Mouse (Mus musculus) midbrain, embryonic 13.5 days (tissue): ENCODE measurements around the gene Tfec. TPM values are rescaled to one million over a fixed set of nuclear protein-coding genes. Genes with fewer than 3 reads are reported as not detected.

Experiments
- ATAC-seq: fragments of 200-750 bp; cut with Nextera tagmentation; 2 replicates; pipeline ENCODE4 v1.8.0; 2017; ENCODE audit warnings: mild to moderate bottlenecking, moderate TSS enrichment, moderate library complexity
- H3K27ac ChIP-seq: fragments of 300-500 bp; sonication (generic); 2 replicates; pipeline ENCODE4 v1.5.1; 2015; ENCODE audit warnings: inconsistent platforms, mild to moderate bottlenecking, moderate library complexity
- H3K27me3 ChIP-seq: fragments of 300-500 bp; sonication (generic); 2 replicates; pipeline ENCODE4 v1.6.1; 2015; ENCODE audit warnings: mild to moderate bottlenecking, inconsistent platforms
- H3K36me3 ChIP-seq: fragments of 300-500 bp; sonication (generic); 2 replicates; pipeline ENCODE4 v1.6.1; 2015; ENCODE audit warnings: mild to moderate bottlenecking, inconsistent platforms
- H3K4me1 ChIP-seq: fragments of 300-500 bp; sonication (generic); replicated peaks from 2 replicates; pipeline ENCODE4 v1.6.1; 2015; ENCODE audit warnings: inconsistent platforms
- H3K4me2 ChIP-seq: fragments of 300-500 bp; sonication (generic); replicated peaks from 2 replicates; pipeline ENCODE4 v1.6.1; 2015; ENCODE audit warnings: moderate library complexity, mild to moderate bottlenecking, inconsistent platforms
- H3K4me3 ChIP-seq: fragments of 300-500 bp; sonication (generic); replicated peaks from 2 replicates; pipeline ENCODE4 v1.5.1; 2015; ENCODE audit warnings: mild to moderate bottlenecking, inconsistent platforms
- H3K9ac ChIP-seq: fragments of 300-500 bp; sonication (generic); replicated peaks from 2 replicates; pipeline ENCODE4 v1.6.1; 2015; ENCODE audit warnings: mild to moderate bottlenecking, inconsistent platforms
- H3K9me3 ChIP-seq: fragments of 300-500 bp; sonication (generic); 2 replicates; pipeline ENCODE4 v1.6.1; 2016; ENCODE audit warnings: mild to moderate bottlenecking, inconsistent platforms
- WGBS: fragments of 180-500 bp; shearing (Covaris S2); methylation state at CpG from one replicate; pipeline ENCODE4 v1.1.7; 2015; 5-methylcytosine and 5-hydroxymethylcytosine counted together
- polyA plus RNA-seq: library from polyadenylated mRNA; unstranded; fragments of >200 nt; fragmentation: Nextera tagmentation; extraction: Ambion mirVana; gene quantifications from 2 replicates; pipeline ENCODE4 v1.2.1, GENCODE M21; 2015

Tfec gene
- 0.15 and 0.62 TPM in 2 replicates for polyA plus RNA-seq

DNA sequence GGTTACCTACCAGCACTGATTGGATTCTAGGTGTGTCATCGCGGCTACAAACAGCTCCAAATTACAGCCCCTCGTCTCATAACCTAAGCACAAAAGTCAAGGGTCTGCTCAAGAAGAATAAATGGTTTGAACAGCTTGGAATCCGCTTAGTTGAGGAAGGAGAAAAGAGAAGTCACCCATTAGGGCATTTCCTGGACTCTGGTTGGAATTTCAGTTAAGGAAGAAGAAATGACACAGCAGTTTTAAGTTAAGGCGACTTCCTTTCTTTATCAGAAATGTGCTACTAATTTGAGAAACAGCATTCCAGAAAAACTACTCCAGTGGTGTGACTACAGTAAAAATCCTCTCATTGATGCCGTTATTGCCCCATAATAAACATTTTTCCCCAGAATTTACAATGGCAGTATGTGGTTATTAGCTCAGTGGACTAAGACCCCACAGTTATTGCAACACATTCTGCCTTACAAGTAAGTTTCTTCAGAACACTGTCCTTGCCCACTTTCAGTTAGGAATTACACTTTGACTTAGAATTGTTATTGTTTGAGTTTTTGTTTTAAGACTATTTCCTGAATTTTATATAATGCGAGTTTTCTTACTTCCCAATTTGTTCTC, at the start of gene Tfec:
Gene Tfec, minus strand, starts transcription at position 191 of the 612 bp plus-strand sequence.
- Histone ChIP-seq H3K9ac (no peak within 1 kb of the TSS), H3K27ac (no peak within 1 kb of the TSS), H3K4me1 (no peaks in the 10 kb centered on the region), H3K4me2 (no peak within 1 kb of the TSS), H3K9me3 (no peaks in the 10 kb centered on the region), H3K36me3 (no peaks in the 10 kb centered on the region), H3K27me3 (no peaks in the 10 kb centered on the region), H3K4me3 (no peak within 1 kb of the TSS)
- no peak for ATAC-seq
- WGBS: 87% methylated on average over 7 of the region's 7 CpGs

DNA sequence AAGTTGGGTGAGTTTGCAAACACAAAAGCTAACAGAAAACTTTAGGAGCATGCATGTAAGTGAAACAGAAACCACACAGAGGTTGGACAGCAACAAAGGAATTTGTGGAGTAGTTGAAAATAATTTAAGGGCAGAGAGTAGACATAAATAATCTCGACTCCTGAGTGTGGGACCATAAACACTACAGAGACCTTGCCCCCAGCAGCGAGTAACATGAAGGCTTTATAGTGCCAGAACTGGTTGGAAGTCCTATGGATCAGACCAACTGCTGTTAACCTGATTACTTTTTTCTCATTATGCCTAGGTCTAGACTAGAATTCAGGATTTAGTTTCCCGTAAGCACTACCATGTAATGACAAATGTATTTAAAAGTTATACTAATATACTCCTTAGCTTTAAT, 49.6 kb upstream of the Tfec start:
- no peaks in the 10 kb centered on the region for H3K36me3 ChIP-seq
- no peaks in the 10 kb centered on the region for H3K9me3 ChIP-seq
- H3K4me1 ChIP-seq: no peaks in the 10 kb centered on the region
- H3K27ac ChIP-seq: no peak overlapping the region
- no peak overlapping the region for H3K4me2 ChIP-seq
- H3K4me3 ChIP-seq: no peak overlapping the region
- H3K9ac ChIP-seq: no peak overlapping the region
- H3K27me3 ChIP-seq: no peaks in the 10 kb centered on the region
- ATAC-seq: no peak
- 75% methylated on average over 3 of the region's 3 CpGs for WGBS

DNA sequence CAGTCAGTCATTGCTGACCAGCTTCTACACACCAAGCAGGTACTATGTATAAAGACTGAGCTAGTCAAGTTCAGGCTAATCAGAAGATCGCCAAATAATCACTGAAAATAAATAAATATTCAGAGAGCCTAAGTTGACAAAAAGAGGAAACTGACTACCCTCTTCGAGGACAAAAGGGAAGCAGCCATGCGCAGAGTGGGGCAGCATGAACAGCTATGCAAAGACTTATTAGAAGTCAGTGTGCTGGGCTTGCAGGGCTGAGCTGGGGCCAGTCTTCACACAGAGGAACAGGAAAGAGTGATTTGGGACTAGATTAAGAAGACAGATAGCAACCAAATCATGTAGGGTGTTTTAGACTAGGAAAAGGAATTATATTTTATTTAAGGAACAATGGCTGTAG, 45.3 kb upstream of the Tfec start:
- no peak overlapping the region for H3K9ac ChIP-seq
- no peak overlapping the region for H3K4me2 ChIP-seq
- H3K36me3 ChIP-seq: no peaks in the 10 kb centered on the region
- 69% methylated on average over 3 of the region's 3 CpGs for WGBS
- H3K4me3 ChIP-seq: no peak overlapping the region
- ATAC-seq: no peak
- H3K27me3 ChIP-seq: no peaks in the 10 kb centered on the region
- H3K4me1 ChIP-seq: no peaks in the 10 kb centered on the region
- no peaks in the 10 kb centered on the region for H3K9me3 ChIP-seq
- H3K27ac ChIP-seq: no peak overlapping the region

DNA sequence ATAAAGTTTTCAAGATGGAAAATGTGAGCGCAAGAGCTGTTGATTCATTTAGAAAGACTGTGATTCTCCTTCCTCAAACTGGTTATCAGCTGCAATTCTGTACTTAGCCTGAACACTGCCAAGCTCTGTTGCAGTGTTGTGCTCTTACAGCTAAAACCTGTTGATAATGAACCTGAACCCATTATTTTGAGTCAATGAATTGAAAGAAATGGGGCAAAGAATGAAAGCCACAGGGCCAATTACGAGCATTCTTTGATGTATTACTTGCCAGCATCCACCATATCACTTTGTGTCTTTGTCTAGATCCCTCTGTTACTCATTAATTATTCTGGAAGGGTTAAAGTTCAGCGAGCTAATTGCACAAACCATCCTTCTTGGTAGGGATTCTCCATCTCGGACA, 44.2 kb upstream of the Tfec start:
- 59% methylated on average over 4 of the region's 4 CpGs for WGBS
- Histone ChIP-seq H3K4me2 (no peak overlapping the region), H3K27ac (no peak overlapping the region), H3K27me3 (no peaks in the 10 kb centered on the region), H3K36me3 (no peaks in the 10 kb centered on the region), H3K4me3 (no peak overlapping the region), H3K9me3 (no peaks in the 10 kb centered on the region), H3K9ac (no peak overlapping the region), H3K4me1 (no peaks in the 10 kb centered on the region)
- ATAC-seq: no peak

DNA sequence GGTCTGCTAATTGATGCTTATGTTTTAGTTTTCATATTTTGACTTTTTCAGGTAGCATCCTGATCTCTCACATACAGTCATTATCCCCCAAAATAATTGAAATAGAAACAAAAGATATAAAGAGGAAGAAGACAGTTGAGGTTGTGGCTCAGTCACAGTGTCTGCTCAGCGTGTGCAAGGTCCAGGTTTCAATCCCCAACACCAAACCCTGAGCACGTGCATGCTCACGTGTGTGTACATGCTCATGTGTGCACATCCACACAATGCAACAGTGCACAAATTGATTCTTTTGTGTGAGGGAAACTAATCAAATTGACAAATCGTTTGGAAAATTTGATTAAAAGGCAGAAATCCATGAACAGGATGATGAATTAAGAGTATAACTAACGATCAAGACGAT, 32.8 kb upstream of the Tfec start:
- no peaks in the 10 kb centered on the region for H3K4me1 ChIP-seq
- ATAC-seq: no peak
- no peaks in the 10 kb centered on the region for H3K27me3 ChIP-seq
- no peaks in the 10 kb centered on the region for H3K36me3 ChIP-seq
- no peak overlapping the region for H3K4me2 ChIP-seq
- no peaks in the 10 kb centered on the region for H3K9me3 ChIP-seq
- no peak overlapping the region for H3K4me3 ChIP-seq
- WGBS: 87% methylated on average over 6 of the region's 6 CpGs
- no peak overlapping the region for H3K9ac ChIP-seq
- H3K27ac ChIP-seq: no peak overlapping the region

DNA sequence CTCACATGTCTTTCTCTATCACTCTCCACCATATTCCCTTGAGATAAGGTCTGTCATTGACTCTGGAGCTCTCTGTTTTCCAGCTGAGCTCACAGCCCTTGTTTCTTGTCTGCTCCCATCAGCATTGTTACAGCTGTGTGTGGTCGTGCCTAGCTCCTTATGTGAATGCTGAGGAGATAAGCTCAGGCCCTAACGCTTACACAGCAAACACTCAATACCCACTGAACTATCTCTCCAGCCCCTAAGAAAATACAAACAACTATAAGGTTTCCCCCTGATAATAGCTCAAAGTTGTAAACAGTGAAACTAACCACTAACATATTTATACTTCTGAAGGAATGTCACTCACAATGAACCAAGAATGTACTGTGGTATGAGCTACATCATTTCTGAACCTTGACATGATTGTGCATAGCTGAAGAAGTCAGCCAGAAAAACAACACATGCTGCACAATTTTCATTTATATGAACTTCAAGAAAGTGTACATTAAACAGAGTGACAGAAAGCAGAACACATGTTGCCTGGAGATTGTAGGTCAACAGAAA, 21.9 kb upstream of the Tfec start:
- no peak for ATAC-seq
- Histone ChIP-seq H3K4me2 (no peak overlapping the region), H3K4me1 (no peaks in the 10 kb centered on the region), H3K9me3 (no peaks in the 10 kb centered on the region), H3K27me3 (no peaks in the 10 kb centered on the region), H3K9ac (no peak overlapping the region), H3K36me3 (no peaks in the 10 kb centered on the region), H3K4me3 (no peak overlapping the region), H3K27ac (no peak overlapping the region)
- WGBS: 49% methylated on average over 2 of the region's 2 CpGs

DNA sequence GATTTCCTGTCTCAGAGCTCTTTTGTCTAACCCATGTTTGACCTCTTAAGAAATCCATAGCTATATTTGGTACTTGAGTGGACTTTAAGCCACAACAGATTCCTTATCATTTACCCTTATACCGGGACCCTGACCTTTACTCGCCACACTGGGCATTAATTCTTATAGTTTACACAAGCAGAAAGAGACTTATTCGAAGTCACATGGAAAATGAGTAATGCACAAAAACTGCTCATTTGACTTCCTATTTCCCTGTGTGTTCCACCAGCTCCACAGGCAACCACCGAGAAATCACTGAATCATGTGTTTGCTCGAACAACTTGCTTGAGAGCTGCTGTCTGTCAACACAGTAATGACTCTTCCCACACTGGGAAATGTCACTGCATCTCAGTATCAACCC, 6.4 kb downstream of the Tfec start:
- H3K9me3 ChIP-seq: no peaks in the 10 kb centered on the region
- ATAC-seq: no peak

DNA sequence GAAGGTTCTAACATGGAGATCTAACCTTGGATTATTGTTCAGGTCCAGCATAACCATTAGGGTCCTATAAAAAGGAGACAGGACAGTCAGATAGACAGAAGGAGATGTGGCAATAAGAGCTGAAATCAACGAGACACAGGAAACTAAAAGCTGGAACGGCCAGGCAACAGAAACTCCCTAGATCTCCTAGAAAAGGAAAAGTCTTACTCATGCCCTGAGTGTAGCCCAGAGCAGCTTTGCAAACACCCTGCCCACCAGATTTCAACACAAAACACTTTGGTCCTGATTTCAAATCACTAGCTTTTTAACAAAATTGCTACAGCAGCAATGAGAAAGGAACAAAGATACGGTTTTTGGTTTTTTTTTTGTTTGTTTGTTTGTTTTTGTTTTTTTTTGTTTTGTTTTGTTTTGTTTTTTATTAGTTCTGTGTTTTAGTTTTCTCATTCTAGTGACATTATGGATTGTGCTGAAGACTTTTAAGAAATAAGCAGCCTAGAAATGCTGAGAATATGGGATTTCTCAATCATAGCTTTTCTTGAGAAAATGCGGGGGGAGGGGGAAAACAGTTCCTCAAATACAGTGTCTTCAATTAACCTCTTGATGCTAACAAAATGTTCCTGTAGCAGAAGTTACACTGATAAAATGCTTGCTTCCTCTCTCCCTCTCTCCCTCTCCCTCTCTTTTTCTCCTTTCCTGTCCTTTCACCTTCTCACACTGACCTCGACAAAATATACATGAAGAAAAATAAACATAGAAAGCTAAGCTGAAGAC, 14.5 kb downstream of the Tfec start:
- 87% methylated on average over 5 of the region's 5 CpGs for WGBS
- Histone ChIP-seq H3K27ac (no peak overlapping the region), H3K27me3 (no peaks in the 10 kb centered on the region), H3K9ac (no peak overlapping the region), H3K4me1 (no peaks in the 10 kb centered on the region), H3K4me2 (no peak overlapping the region), H3K4me3 (no peak overlapping the region), H3K36me3 (no peaks in the 10 kb centered on the region), H3K9me3 (no peaks in the 10 kb centered on the region)
- no peak for ATAC-seq

More for the DNA sequence above, 6.4 kb downstream of the Tfec start:
- no peaks in the 10 kb centered on the region for H3K36me3 ChIP-seq
- H3K27me3 ChIP-seq: no peaks in the 10 kb centered on the region
- no peak overlapping the region for H3K4me3 ChIP-seq
- H3K9ac ChIP-seq: no peak overlapping the region
- H3K4me2 ChIP-seq: no peak overlapping the region
- no peaks in the 10 kb centered on the region for H3K4me1 ChIP-seq
- 89% methylated on average over 5 of the region's 5 CpGs for WGBS
- H3K27ac ChIP-seq: no peak overlapping the region

DNA sequence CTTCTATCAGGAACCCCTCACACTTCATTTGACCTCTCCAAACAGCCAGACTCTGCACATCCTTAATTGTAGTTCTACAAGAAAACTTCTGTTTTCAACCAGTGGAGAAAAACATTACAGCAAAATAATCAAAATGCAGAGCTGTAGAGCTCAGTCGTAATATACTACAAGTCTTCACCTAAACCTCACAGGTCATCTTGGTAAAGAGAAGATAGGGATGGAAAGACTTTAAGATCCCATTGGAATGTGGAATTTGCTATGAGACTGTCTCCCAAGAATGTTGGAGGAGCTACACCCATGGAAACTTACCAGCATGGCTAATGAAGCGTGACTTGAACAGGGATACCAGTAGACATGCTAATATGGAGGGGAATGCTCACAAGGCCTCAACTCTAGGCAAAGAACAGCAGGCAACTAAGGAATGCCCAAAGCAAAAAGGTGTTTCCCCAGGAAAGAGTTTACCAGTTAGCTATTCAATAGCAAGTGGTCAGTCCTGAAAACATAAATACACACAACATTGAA, 24.2 kb downstream of the Tfec start:
- no peak overlapping the region for H3K4me3 ChIP-seq
- no peaks in the 10 kb centered on the region for H3K27me3 ChIP-seq
- ATAC-seq: no peak
- H3K36me3 ChIP-seq: no peaks in the 10 kb centered on the region
- H3K27ac ChIP-seq: no peak overlapping the region
- no peak overlapping the region for H3K4me2 ChIP-seq
- WGBS: 86% methylated on average over 2 of the region's 2 CpGs
- no peaks in the 10 kb centered on the region for H3K4me1 ChIP-seq
- no peak overlapping the region for H3K9ac ChIP-seq
- no peaks in the 10 kb centered on the region for H3K9me3 ChIP-seq

DNA sequence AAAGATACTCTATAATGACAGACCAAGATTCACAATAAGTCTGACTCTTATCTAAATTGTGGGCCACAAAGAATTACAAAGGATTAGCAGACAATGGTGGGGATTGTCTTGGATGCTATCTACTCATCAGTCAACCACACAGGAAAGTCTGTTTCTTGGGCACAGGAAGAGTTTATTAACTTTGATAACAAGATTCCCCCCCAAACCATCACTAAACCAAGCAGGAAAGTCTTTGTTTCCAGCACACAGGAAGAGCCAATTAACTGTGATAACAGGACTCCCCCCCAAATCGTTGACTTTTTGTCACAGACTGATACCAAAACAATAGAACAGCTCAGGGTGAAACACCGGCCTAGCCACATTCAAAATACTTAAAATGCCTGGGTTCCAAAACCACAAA, 28.2 kb downstream of the Tfec start:
- H3K4me2 ChIP-seq: no peak overlapping the region
- H3K27ac ChIP-seq: no peak overlapping the region
- H3K9ac ChIP-seq: no peak overlapping the region
- H3K9me3 ChIP-seq: no peaks in the 10 kb centered on the region
- 64% methylated on average over 2 of the region's 2 CpGs for WGBS
- ATAC-seq: no peak
- no peaks in the 10 kb centered on the region for H3K36me3 ChIP-seq
- no peaks in the 10 kb centered on the region for H3K27me3 ChIP-seq
- no peak overlapping the region for H3K4me3 ChIP-seq
- H3K4me1 ChIP-seq: no peaks in the 10 kb centered on the region

DNA sequence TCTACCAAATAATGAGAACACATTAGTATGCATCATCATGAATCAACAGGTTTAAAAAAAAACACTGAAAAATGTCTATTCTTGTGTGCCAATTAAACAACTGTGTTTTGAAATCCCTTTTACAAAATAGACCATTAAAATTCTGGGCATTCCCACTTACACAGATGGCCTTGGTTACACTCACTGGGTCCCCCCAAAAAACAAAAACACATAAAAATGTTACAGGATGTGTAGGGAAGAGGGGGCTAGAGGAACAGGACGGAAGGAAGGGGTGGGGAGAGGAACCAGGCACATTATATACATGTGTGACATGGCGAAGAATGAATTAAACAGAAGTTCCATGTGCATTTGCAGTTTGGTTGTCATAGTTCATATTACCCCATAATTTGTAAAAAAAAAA, 29.9 kb downstream of the Tfec start:
- Histone ChIP-seq H3K27me3 (no peaks in the 10 kb centered on the region), H3K36me3 (no peaks in the 10 kb centered on the region), H3K27ac (no peak overlapping the region), H3K4me1 (no peaks in the 10 kb centered on the region), H3K9me3 (no peaks in the 10 kb centered on the region), H3K4me3 (no peak overlapping the region), H3K9ac (no peak overlapping the region), H3K4me2 (no peak overlapping the region)
- no peak for ATAC-seq
- WGBS: 74% methylated on average over 2 of the region's 2 CpGs

DNA sequence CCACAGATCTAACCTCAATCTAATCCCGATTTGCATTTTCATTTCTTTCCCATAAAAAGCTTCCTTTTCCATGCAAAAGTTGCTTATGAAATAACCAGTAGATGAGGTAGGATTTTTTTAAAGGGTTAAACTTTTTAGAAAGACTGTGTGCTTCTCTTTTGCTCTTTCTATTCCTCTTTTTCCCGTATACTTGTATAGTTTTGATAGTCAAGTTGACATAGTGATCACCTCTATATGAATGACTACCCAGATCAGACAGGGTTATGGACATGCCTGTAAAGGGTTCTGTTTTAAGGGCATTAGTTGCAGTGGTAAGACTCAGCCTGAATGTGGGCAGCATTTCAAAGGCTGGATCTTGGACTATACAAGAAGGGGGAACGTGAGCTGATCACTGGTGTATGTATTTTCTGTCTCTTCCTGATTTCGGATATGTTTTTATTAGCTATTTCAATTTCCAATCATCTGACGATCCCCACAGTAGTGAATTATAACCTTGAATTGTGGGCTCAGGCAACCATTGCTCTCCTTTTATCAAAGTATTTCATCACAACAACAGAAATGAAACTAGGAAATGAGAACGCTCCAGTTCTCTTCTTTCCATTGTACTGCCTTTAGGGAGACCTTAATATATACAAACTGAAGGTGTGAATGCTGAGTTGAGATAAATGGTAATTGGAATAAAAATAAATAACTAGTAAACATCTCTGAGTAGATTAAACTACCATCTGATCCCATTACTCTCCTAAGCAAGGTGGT, 35.3 kb downstream of the Tfec start:
- Histone ChIP-seq H3K9ac (no peak overlapping the region), H3K27me3 (no peaks in the 10 kb centered on the region), H3K36me3 (no peaks in the 10 kb centered on the region), H3K4me3 (no peak overlapping the region), H3K27ac (no peak overlapping the region), H3K4me1 (no peaks in the 10 kb centered on the region), H3K4me2 (no peak overlapping the region), H3K9me3 (no peaks in the 10 kb centered on the region)
- no peak for ATAC-seq
- 95% methylated on average over 6 of the region's 6 CpGs for WGBS
